In genomic region chr5:54034680-54035079, GRCm38 (mm10) we compare ENCODE assay signal across 17 mouse cellular contexts. TPM values are rescaled to one million over a fixed set of nuclear protein-coding genes. Genes with fewer than 3 reads are reported as not detected.
DNase-seq lines count a peak whose midpoint lies in the region; ATAC-seq and TF ChIP-seq lines count a peak whose summit lies in the region.
"Had no signal": no experiment of that assay in that cellular context is flagged by ENCODE, and none has a peak within 500 bp of the region (broad histone marks: within the 10 kb centered on the region; RNA-seq: fewer than 3 reads in every experiment).

No protein-coding gene starts in this region.

- TF ChIP-seq POLR2A in liver, adult 2 months (IDR thresholded peaks at IDR 0.05; ENCODE audit: extremely low read depth, insufficient read depth, low read length), result no peak

- H3K36me3 ChIP-seq in heart, embryonic 10.5 days, result no peaks in the 10 kb centered on the region
- H3K36me3 ChIP-seq in liver, adult 2 months (ENCODE audit: control insufficient read depth, insufficient read depth, low read length), result no peaks in the 10 kb centered on the region; the same call in 1 of the 2 replicates
- no peaks in the 10 kb centered on the region for H3K36me3 ChIP-seq in liver, embryonic 12.5 days
- H3K36me3 ChIP-seq: hindbrain, embryonic 10.5 days; midbrain, embryonic 10.5 days had no signal

- H3K4me1 ChIP-seq in heart, embryonic 10.5 days, result peaks cover 20% of the 10 kb centered on the region
- peaks cover 6% of the 10 kb centered on the region for H3K4me1 ChIP-seq in liver, adult 2 months (ENCODE audit: control insufficient read depth, insufficient read depth, low read length)
- peaks cover 11% of the 10 kb centered on the region; the same call in 1 of the 2 replicates for H3K4me1 ChIP-seq in liver, embryonic 12.5 days

- TF ChIP-seq CTCF in liver, adult 2 months (IDR thresholded peaks at IDR 0.05; ENCODE audit: low read depth, low read length), result no peak

- H3K9me3 ChIP-seq in heart, embryonic 10.5 days, result no peaks in the 10 kb centered on the region
- H3K9me3 ChIP-seq in liver, embryonic 12.5 days (replicated peaks), result no peaks in the 10 kb centered on the region
- H3K9me3 ChIP-seq: hindbrain, embryonic 10.5 days; midbrain, embryonic 10.5 days had no signal

- H3K4me2 ChIP-seq in liver, embryonic 12.5 days, result no peak overlapping the region

- intact Hi-C loops in heart, postnatal 36 days (cut with DNase I), result no loop called here

- peaks cover 16% of the 10 kb centered on the region; the same call in 1 of the 2 replicates for H3K79me2 ChIP-seq in liver, adult 2 months (ENCODE audit: control insufficient read depth, insufficient read depth, low read length)

- no peaks in the 10 kb centered on the region for H3K27me3 ChIP-seq in heart, embryonic 10.5 days (ENCODE audit: insufficient read depth, poor library complexity, severe bottlenecking)
- no peaks in the 10 kb centered on the region for H3K27me3 ChIP-seq in liver, adult 2 months (ENCODE audit: control insufficient read depth, insufficient read depth, low read length)
- no peaks in the 10 kb centered on the region for H3K27me3 ChIP-seq in liver, embryonic 12.5 days (replicated peaks)

- WGBS in heart, embryonic 10.5 days, result 44% methylated on average over 1 of the region's 1 CpGs
- WGBS in liver, adult 2 months, result 13% methylated on average over 1 of the region's 1 CpGs
- WGBS in liver, embryonic 12.5 days (ENCODE audit: insufficient replicate concordance), result 56% methylated on average over 1 of the region's 1 CpGs

- H3K9ac ChIP-seq in liver, adult 2 months (ENCODE audit: low read depth, low read length), result no peak overlapping the region
- H3K9ac ChIP-seq in liver, embryonic 12.5 days, result no peak overlapping the region
- H3K9ac ChIP-seq: liver, embryonic 14.5 days had no signal

- H3K27ac ChIP-seq in heart, embryonic 10.5 days, result peak overlapping the region; percentile 36; the same call in 1 of the 2 replicates
- H3K27ac ChIP-seq in liver, adult 2 months (replicated peaks; ENCODE audit: insufficient read depth, low read depth, low read length), result no peak overlapping the region
- no peak overlapping the region for H3K27ac ChIP-seq in liver, embryonic 12.5 days
- H3K27ac ChIP-seq: liver, embryonic 14.5 days; midbrain, embryonic 10.5 days had no signal

- no peak for ATAC-seq in liver, embryonic 12.5 days
- ATAC-seq in granulocyte monocyte progenitor cell, adult 5-6 weeks (replicated peaks; ENCODE audit: poor library complexity, severe bottlenecking), result no peak
- ATAC-seq: forebrain, embryonic 16.5 days had no signal

- DNase-seq in heart, embryonic 10.5 days (ENCODE audit: low spot score), result no peak
- no peak for DNase-seq in heart, postnatal 36 days
- DNase-seq in liver, adult 2 months (ENCODE audit: extremely low read depth, low read depth, low spot score), result peak; percentile 67
- DNase-seq in 416B (ENCODE audit: low read depth), result peak; percentile 80
- DNase-seq in embryo, embryonic 11 days, result peak; percentile 23
- DNase-seq: adrenal gland, postnatal 10 days; B cell, adult 2 months; cerebellum, adult 18-20 months; kidney, postnatal 25 days; layer of hippocampus, adult 9-11 months had no signal

- no peak overlapping the region for H3K4me3 ChIP-seq in heart, embryonic 10.5 days
- no peak overlapping the region for H3K4me3 ChIP-seq in liver, adult 2 months (ENCODE audit: insufficient read depth, low read depth, low read length)
- no peak overlapping the region for H3K4me3 ChIP-seq in liver, embryonic 12.5 days
- H3K4me3 ChIP-seq: hindbrain, embryonic 10.5 days; midbrain, embryonic 10.5 days; myocyte had no signal

RNA-seq across cellular contexts. Expression of gene Stim2, which starts 36.4 kb away (rescaled TPM):
- 12.5 and 15.2 TPM in 2 replicates for polyA plus RNA-seq in heart, embryonic 10.5 days (2016; fragmentation: Nextera tagmentation; extraction: Ambion mirVana)
- total RNA-seq in heart, postnatal 36 days (2021), result 10 to 100 TPM; 14.0 to 17.0 TPM
- total RNA-seq in liver, adult 2 months (2014; rRNA removed), result 13.2 and 13.7 TPM in 2 replicates
- 7.1 and 12.2 TPM in 2 replicates for polyA plus RNA-seq in liver, adult 2 months (2012; rRNA removed)
- polyA plus RNA-seq in liver, embryonic 12.5 days (2016; fragmentation: Nextera tagmentation; extraction: Ambion mirVana), result 8.1 and 9.1 TPM in 2 replicates
- 13.4 and 17.7 TPM in 2 replicates for total RNA-seq in granulocyte monocyte progenitor cell, adult 5-6 weeks (2014; fragmentation: Nextera tagmentation)
- 18.0 and 27.9 TPM in 2 replicates for total RNA-seq in granulocyte monocyte progenitor cell, adult 5-6 weeks (2017)

Comparison
In these comparisons a context has a peak if more than half of its experiments do, and no peak if none do; other contexts are left out.
1. DNase-seq: peak in liver, adult 2 months (single experiment), 416B (single experiment) and embryo, embryonic 11 days (single experiment); none in heart, embryonic 10.5 days (single experiment) and heart, postnatal 36 days (0 of 2).